Mouse (Mus musculus): ENCODE data around the gene Capns1. TPM values are rescaled to one million over a fixed set of nuclear protein-coding genes. Genes with fewer than 3 reads are reported as not detected.
"Not testable (repeated sequence)": the region's sequence is repeated elsewhere in the genome, so short reads cannot be mapped to it uniquely, and the experiment has no call there.

Gene Capns1
- polyA plus RNA-seq, 1 experiment: 304 TPM

DNA sequence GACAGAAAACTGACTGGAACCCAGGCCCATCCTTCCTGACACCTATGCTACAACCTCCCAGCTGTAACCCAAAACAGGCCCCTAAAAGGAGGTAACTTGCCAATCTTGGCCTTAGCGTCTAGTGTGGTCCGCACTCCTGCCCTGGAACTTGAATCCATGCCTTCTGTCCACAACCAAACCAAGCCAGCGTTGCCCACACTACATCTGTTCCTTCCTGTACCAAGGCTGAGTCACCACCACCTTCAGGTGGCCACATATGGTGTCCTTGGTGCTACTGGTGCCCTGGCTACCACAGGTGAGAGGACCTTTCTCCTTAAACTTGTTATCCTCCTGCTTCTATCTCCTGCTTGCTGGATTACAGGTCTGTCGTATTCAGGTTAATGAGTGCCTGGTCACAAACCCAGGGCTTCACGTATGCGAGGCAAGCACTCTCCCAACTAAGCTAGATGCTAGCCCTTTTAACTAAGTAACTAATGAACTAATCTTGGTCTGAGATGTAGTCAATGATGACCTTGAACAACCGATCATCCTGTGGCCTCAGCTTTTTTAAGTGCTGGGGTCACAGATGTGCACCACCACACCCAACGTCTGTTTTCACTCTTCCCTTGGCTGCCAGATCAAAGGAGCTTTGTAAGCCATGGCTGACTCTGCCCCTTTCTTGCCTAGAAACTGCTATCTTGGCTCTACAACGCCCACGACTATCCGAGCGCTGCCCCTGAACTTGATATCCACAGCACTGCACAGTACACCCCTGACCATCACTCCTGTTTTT is 10.1 kb downstream of the Capns1 start:
- no peak for TF ChIP-seq POLR2A (IDR thresholded peaks at IDR 0.05; ENCODE audit: borderline replicate concordance, extremely low read depth, insufficient read depth, insufficient read length, poor library complexity, severe bottlenecking)
- no peak for TF ChIP-seq CTCF (IDR thresholded peaks at IDR 0.05; ENCODE audit: borderline replicate concordance, extremely low read depth, insufficient read depth, insufficient read length)
- no peak for DNase-seq (ENCODE audit: low read depth)

DNA sequence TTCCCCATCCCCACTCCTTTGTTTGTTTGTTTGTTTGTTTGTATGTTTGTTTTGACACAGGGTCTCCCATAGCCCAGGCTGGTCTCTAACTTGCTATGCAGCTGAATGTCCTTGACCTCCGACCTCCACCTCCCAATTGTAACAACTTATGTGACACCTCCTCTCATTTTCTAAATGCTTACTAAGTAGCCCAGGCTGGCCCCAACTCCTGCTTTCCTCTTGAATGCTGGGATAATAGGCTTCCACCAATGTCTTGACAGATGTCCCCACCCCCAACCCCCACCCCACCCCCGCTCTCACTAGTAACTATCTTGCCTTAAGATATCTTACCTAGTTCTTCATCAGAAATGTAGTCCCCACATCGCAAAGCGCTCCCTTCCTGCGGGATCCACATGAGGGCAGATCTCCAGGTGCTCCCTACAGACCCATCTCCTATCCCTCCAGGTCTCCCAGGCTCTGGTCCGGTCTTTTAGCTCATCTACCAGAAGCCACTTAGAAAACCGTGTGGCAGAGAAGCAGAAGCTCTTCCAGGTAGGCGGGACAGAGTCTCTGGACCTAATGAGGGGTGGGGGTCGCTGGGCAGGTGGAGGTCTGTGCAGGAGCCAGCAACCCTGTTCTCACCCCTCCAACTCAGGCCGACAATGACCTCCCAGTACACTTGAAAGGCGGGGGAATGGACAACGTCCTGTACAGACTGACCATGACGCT is 13.8 kb downstream of the Capns1 start:
- DNase-seq (ENCODE audit: low read depth): no peak

DNA sequence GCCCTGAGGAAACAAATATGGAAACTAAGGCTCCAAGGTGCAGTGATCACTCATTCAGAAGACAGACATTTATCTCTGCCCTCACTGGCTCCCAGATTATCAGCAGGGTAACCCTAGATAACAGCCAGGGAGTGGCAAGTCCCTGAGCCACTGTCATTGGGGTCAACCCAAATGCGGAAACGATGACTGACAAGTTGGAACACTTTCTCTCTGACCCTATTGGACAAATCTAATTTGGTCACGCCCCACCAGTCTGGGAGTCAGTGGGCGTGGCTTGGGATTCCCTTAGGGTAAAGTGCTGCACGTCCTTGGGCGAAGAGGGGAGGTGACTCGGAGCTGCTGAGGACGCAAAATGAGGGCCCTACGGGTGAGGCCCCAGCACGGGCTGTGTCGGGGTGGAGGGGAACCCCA is 14.7 kb downstream of the Capns1 start, which contains the start of gene Cox7a1:
Gene Cox7a1, plus strand, starts transcription at position 266 of the 411 bp plus-strand sequence.
- DNase-seq (ENCODE audit: low read depth): peak; percentile 73
- TF ChIP-seq CTCF (IDR thresholded peaks at IDR 0.05; ENCODE audit: borderline replicate concordance, extremely low read depth, insufficient read depth, insufficient read length) (no peak), POLR2A (IDR thresholded peaks at IDR 0.05; ENCODE audit: borderline replicate concordance, extremely low read depth, insufficient read depth, insufficient read length, poor library complexity, severe bottlenecking) (no peak)

More for the DNA sequence above, 13.8 kb downstream of the Capns1 start:
- TF ChIP-seq POLR2A (IDR thresholded peaks at IDR 0.05; ENCODE audit: borderline replicate concordance, extremely low read depth, insufficient read depth, insufficient read length, poor library complexity, severe bottlenecking) (no peak), CTCF (IDR thresholded peaks at IDR 0.05; ENCODE audit: borderline replicate concordance, extremely low read depth, insufficient read depth, insufficient read length) (no peak)

DNA sequence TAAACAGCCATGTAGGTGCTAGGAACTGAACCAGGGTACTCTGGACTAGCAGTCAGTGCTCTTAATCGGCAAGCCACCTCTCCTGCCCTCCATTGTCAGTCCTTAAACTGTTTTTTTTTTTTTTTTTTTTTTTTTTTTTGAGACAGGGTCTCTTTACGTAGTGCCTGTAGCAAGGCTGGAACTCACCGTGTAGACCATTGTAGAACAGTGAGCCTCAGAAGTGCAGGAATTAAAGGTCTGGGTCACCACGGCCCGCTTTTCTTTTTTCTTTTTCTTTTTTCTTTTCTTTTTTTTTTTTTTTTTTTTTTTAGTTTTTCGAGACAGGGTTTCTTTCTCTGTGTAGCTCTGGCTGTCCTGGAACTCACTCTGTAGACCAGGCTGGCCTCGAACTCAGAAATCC is 15.4 kb downstream of the Capns1 start:
- DNase-seq (ENCODE audit: low read depth): not testable (repeated sequence)

DNA sequence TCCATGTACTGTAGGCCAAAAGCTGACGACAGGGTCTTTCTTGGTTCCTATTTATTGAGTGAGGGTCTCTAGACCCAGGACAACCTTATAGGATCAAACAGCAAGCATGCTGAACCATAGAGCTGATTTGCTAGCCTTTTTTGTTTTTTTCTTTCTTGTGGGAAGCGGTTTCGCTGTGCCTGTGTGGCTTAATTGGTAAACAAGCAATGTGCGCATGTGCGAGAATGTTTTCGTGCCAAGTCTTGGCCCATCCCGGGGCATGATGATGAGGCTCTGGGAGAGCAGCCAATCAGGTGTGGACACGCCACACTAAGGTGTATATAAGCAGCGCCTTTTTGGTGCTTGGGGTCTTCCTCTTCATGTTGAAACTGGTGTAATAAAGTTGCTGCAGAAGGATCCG is 16.7 kb downstream of the Capns1 start:
- DNase-seq (ENCODE audit: low read depth): not testable (repeated sequence)

DNA sequence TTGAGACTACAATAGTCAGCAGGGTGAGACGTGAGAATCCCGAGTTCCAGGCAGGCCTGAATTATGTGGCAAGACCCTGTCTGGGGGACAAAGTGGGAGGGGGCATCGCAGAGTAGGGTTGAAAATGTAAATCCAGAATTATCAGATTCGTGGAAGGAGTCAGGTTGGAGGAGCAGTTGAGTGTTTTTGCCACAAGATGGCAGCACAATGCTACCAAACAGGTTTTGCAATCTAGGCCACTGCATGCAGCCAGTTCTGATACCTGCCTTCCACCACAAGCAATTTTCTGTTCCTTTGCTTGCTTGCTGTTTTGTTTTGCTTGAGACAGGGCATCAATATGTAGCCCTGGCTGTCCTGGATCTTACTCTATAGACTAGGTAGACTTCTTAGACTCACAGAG is 17.3 kb downstream of the Capns1 start:
- DNase-seq (ENCODE audit: low read depth): peak; percentile 87
- TF ChIP-seq POLR2A (IDR thresholded peaks at IDR 0.05; ENCODE audit: borderline replicate concordance, extremely low read depth, insufficient read depth, insufficient read length, poor library complexity, severe bottlenecking): no peak
- TF ChIP-seq CTCF (IDR thresholded peaks at IDR 0.05; ENCODE audit: borderline replicate concordance, extremely low read depth, insufficient read depth, insufficient read length): peak; percentile 85

DNA sequence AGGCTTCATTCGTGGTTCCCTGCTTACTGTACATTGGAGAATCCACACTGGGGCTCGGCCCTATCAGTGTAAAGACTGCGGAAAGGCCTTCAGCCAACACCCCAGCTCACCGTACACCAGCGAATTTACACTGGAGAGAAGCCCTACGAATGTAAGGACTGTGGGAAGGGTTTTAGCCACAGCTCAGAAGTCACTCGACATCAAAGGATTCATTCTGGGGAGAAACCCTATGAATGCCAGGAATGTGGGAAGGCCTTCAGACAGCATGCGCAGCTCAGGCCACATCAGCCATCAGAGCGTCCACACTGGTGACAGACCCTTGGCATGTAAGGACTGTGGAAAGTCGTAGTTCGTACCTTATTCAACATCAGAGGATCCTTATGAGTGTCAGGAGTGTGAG is 20.4 kb downstream of the Capns1 start:
- DNase-seq (ENCODE audit: low read depth): no peak
- TF ChIP-seq POLR2A (IDR thresholded peaks at IDR 0.05; ENCODE audit: borderline replicate concordance, extremely low read depth, insufficient read depth, insufficient read length, poor library complexity, severe bottlenecking): no peak
- no peak for TF ChIP-seq CTCF (IDR thresholded peaks at IDR 0.05; ENCODE audit: borderline replicate concordance, extremely low read depth, insufficient read depth, insufficient read length)

DNA sequence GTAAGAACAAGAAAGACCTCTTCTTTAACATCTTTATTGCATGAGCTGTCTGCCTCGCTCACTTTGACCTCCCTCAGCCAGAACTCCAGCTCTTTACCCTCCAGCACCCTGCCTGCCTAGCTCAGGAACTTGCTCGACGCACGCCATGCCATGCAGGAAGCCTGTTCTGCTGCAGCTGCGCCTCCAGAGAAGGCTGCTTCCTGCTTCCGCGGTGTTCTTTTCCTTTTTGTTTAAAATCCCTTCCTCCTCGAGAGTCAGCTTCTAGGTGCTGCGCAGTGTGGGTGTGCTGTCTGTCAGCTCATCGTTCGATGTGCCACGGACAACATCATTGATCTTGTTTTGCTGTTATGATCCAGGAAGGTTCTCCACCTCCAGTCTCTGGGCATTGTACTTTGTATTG is 22.1 kb downstream of the Capns1 start:
- no peak for DNase-seq (ENCODE audit: low read depth)
- TF ChIP-seq POLR2A (IDR thresholded peaks at IDR 0.05; ENCODE audit: borderline replicate concordance, extremely low read depth, insufficient read depth, insufficient read length, poor library complexity, severe bottlenecking): no peak
- TF ChIP-seq CTCF (IDR thresholded peaks at IDR 0.05; ENCODE audit: borderline replicate concordance, extremely low read depth, insufficient read depth, insufficient read length): no peak

DNA sequence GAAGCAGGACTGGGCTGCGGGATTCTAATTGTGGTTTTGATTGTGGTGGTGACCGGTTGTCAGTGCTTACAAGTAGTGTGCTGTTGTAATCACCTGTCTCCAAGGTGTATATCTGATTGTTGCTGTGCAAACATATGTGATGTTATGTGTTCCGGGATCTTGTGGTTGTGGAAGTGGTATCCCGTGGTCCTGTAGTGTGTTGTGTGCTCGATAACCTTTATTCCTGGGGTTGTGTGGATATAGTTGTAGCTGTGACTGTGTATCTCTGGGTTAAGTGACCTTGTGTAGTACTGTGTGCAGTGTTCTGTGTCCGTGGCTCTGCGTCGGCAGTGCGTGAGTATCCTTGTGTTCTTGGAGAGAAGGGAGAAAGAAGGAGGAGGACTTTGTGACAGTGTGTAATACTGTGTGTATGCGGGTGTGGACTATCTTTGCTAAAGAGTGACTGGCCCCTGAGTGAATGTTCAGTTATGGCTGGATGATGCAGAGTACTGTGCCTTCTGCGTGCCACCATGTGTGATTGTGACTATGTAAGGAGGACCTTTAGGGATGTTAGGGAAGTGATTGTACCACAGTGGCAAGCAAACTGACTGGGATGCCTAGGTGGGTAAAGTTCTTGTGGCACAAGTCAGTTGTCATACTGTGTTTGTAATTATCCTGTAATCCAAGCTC is 28.2 kb downstream of the Capns1 start:
- DNase-seq (ENCODE audit: low read depth): no peak
- no peak for TF ChIP-seq POLR2A (IDR thresholded peaks at IDR 0.05; ENCODE audit: borderline replicate concordance, extremely low read depth, insufficient read depth, insufficient read length, poor library complexity, severe bottlenecking)
- TF ChIP-seq CTCF (IDR thresholded peaks at IDR 0.05; ENCODE audit: borderline replicate concordance, extremely low read depth, insufficient read depth, insufficient read length): no peak

DNA sequence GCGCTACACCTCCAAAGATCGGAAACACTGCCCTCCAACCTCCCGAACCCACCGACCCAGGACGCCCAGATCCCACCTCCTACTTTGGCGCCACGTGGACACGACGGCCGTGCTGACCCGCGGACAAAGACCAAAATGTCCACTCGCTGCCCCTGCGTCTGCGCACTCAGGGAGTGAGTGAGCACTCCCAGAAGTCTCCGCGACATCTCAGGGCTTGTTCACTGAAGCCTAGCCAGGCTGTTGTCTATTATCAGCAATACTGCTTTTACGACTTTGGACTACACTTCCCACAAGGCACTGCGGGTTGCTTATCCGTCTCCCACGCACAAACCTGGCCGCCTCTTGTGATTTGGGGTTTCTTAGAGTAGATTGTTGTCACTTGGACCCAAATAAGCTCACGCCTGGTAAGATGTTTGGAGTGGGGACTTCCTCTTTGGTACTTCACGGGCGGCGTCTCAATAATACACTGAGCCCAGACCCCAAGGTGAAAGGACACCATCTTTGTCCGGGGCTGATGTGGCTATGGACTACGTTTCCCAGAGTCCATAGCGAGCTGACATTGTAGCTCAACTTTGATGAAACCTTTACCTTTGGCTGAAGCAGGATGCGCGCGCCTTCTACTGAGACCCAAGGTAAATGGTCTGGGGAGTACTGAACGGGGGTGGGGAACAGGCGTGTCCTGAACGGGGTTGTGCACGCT is 28.9 kb downstream of the Capns1 start, which contains the start of gene Zfp146:
Gene Zfp146, minus strand, starts transcription at position 168 of the 700 bp plus-strand sequence.
- TF ChIP-seq POLR2A (IDR thresholded peaks at IDR 0.05; ENCODE audit: borderline replicate concordance, extremely low read depth, insufficient read depth, insufficient read length, poor library complexity, severe bottlenecking) (peak; percentile 67; the same call in 1 of the 2 replicates), CTCF (IDR thresholded peaks at IDR 0.05; ENCODE audit: borderline replicate concordance, extremely low read depth, insufficient read depth, insufficient read length) (no peak)
- peak; percentile 99 for DNase-seq (ENCODE audit: low read depth)

DNA sequence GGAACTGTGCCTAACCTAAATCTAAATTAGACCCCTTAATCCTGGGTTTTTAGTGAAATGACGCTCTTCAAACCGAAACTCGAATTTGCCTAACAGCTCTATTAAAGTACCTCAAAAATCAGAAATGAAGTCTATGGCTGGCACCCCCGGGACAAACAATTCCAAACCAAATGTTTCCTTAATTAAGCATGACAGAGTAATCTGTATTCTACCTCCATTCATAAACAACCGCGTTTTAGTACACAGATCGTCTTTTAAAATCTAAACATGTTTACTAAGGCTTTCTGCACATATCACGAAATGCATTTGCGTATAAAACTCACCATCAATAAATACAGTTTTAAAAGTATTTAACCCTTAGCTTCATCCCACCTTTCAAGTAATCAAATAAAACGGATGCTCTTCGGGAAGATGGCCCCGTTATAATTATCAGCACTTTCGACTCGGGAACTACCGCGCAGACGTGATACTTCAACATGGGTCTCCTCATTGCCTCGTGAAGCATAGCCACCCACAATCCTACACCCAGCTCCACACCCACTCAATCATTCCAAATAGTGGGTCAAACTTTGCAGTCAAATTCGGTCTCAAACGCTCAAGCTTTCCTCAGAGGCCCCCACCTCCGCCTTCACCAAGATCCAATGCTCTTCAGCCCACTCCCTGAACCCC is 29.6 kb downstream of the Capns1 start:
- DNase-seq (ENCODE audit: low read depth): no peak
- TF ChIP-seq POLR2A (IDR thresholded peaks at IDR 0.05; ENCODE audit: borderline replicate concordance, extremely low read depth, insufficient read depth, insufficient read length, poor library complexity, severe bottlenecking) (no peak), CTCF (IDR thresholded peaks at IDR 0.05; ENCODE audit: borderline replicate concordance, extremely low read depth, insufficient read depth, insufficient read length) (no peak)

Data from brain, embryonic 14.5 days (tissue).